Mouse (Mus musculus) heart, embryonic 15.5 days (tissue): ENCODE measurements around the gene Dcaf17. TPM values are rescaled to one million over a fixed set of nuclear protein-coding genes. Genes with fewer than 3 reads are reported as not detected.
A peak's percentile ranks its signal among the peaks of the same experiment; 100 is the strongest.

Experiments used
- ATAC-seq: fragments of 200-750 bp; cut with Nextera tagmentation; replicated peaks from 2 replicates; pipeline ENCODE4 v1.8.0; 2017; ENCODE audit warnings: low read depth, moderate TSS enrichment; ENCODE audit not compliant: insufficient number of reproducible peaks, insufficient read depth, low FRiP score
- H3K27ac ChIP-seq: fragments of 300-500 bp; sonication (generic); 2 replicates; pipeline ENCODE4 v1.5.1; 2015; ENCODE audit warnings: mild to moderate bottlenecking, inconsistent platforms
- H3K27me3 ChIP-seq: fragments of 300-500 bp; sonication (generic); 2 replicates; pipeline ENCODE4 v1.6.1; 2015; ENCODE audit warnings: inconsistent platforms
- H3K36me3 ChIP-seq: fragments of 300-500 bp; sonication (generic); 2 replicates; pipeline ENCODE4 v1.6.1; 2015; ENCODE audit warnings: mild to moderate bottlenecking, inconsistent platforms
- H3K4me1 ChIP-seq: fragments of 300-500 bp; sonication (generic); replicated peaks from 2 replicates; pipeline ENCODE4 v1.6.1; 2015; ENCODE audit warnings: inconsistent platforms
- H3K4me2 ChIP-seq: fragments of 300-500 bp; sonication (generic); 2 replicates; pipeline ENCODE4 v1.6.1; 2015; ENCODE audit warnings: inconsistent platforms, mild to moderate bottlenecking, moderate library complexity
- H3K4me3 ChIP-seq: fragments of 300-500 bp; sonication (generic); 2 replicates; pipeline ENCODE4 v1.5.1; 2015; ENCODE audit warnings: mild to moderate bottlenecking, inconsistent platforms
- H3K9ac ChIP-seq: fragments of 300-500 bp; sonication (generic); 2 replicates; pipeline ENCODE4 v1.6.1; 2015; ENCODE audit warnings: mild to moderate bottlenecking, inconsistent platforms
- H3K9me3 ChIP-seq: fragments of 300-500 bp; sonication (generic); replicated peaks from 2 replicates; pipeline ENCODE4 v1.6.1; 2016; ENCODE audit warnings: inconsistent platforms
- WGBS: fragments of 180-500 bp; shearing (Covaris S2); methylation state at CpG from one replicate; pipeline ENCODE4 v1.1.7; 2015; ENCODE audit warnings: mixed read lengths; 5-methylcytosine and 5-hydroxymethylcytosine counted together
- polyA plus RNA-seq: library from polyadenylated mRNA; unstranded; fragments of >200 nt; fragmentation: Nextera tagmentation; extraction: Ambion mirVana; gene quantifications from 2 replicates; pipeline ENCODE4 v1.2.1, GENCODE M21; 2015

Gene Dcaf17
- polyA plus RNA-seq, 1 experiment from 2014 or later, result 18.5 TPM

- H3K36me3 ChIP-seq, result peaks cover 4% of the 10 kb centered on the region; the same call in 1 of the 2 replicates
- 64% methylated on average over 4 of the region's 4 CpGs for WGBS
- no peaks in the 10 kb centered on the region for H3K9me3 ChIP-seq
- H3K27me3 ChIP-seq, result no peaks in the 10 kb centered on the region
- H3K27ac ChIP-seq, result no peak overlapping the region
- H3K9ac ChIP-seq, result no peak overlapping the region
- H3K4me1 ChIP-seq, result no peaks in the 10 kb centered on the region
- no peak overlapping the region for H3K4me3 ChIP-seq
- no peak overlapping the region for H3K4me2 ChIP-seq
- ATAC-seq, result no peak
These were observed 48.2 kb downstream of the Dcaf17 start for GRCm38 (mm10) chr2:71103292-71103680.

GRCm38 (mm10) chr2:71104696-71105095 is 49.6 kb downstream of the Dcaf17 start:
- H3K4me1 ChIP-seq, result no peaks in the 10 kb centered on the region
- no peak for ATAC-seq
- no peaks in the 10 kb centered on the region for H3K9me3 ChIP-seq
- no peaks in the 10 kb centered on the region for H3K27me3 ChIP-seq
- peaks cover 4% of the 10 kb centered on the region; the same call in 1 of the 2 replicates for H3K36me3 ChIP-seq
- H3K27ac ChIP-seq, result no peak overlapping the region
- H3K4me3 ChIP-seq, result no peak overlapping the region
- H3K9ac ChIP-seq, result no peak overlapping the region
- WGBS, result 63% methylated on average over 3 of the region's 3 CpGs
- H3K4me2 ChIP-seq, result no peak overlapping the region

DNA sequence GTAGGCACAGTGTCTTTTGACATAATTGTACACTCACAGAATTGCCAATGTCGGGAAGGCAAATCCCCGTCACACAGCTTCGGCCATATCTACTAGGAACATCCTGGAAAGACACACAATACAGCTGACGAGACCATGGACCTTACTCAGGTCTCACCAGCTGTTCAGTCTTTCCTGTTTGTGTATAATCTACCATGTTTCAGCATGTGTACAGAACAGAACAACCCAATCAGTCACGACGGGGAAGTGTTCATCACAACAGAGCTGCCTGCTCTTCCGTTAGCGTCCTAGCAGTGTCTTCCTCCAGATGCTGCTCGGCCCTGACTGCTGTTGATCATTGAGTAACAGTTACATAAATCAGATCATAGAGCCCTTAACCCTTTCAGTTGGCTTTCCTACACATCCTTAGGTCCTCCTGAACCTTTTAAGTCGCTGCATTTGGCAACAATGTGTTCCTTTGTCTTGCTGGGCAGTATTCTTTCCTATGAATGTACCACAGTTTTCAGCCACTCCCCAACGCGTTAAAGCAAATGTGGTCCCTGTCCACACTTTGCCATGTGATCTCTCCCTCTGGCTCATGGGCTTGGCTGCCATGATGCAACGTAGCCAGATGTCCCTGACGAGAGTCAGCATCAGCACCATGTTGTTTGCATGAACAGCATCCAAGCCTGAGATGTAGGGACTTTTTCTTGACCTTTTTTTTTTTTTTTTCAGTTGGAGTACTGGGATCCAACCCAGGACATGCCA is 50.5 kb downstream of the Dcaf17 start:
- Histone ChIP-seq H3K27me3 (no peaks in the 10 kb centered on the region), H3K4me2 (no peak overlapping the region), H3K27ac (no peak overlapping the region), H3K4me1 (no peaks in the 10 kb centered on the region), H3K9me3 (no peaks in the 10 kb centered on the region), H3K4me3 (no peak overlapping the region), H3K36me3 (peaks cover under 1% of the 10 kb centered on the region; the same call in 1 of the 2 replicates), H3K9ac (no peak overlapping the region)
- WGBS, result 67% methylated on average over 14 of the region's 14 CpGs
- no peak for ATAC-seq

DNA sequence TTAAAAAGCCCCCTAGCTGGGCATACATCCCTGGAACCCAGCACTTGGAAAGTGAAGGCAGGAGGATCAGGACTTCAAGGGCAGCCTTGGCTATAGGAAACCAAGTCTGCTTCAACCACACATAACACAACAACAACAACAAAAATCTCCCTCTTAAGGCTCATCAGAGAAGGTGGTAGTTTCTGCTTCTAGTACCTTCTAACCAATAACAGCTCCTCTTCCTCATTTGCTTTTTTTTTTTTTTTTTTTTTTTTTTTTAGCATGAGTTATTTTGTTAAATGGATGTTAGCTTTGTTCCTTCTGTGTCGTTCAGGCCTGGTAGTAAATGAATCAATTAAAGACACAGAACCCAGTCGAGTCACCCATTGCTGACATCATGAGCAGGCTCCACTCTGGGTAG is 52.1 kb downstream of the Dcaf17 start:
- no peak overlapping the region for H3K27ac ChIP-seq
- H3K27me3 ChIP-seq, result no peaks in the 10 kb centered on the region
- no peaks in the 10 kb centered on the region for H3K9me3 ChIP-seq
- no peaks in the 10 kb centered on the region for H3K4me1 ChIP-seq
- H3K36me3 ChIP-seq, result no peaks in the 10 kb centered on the region
- H3K9ac ChIP-seq, result no peak overlapping the region
- H3K4me2 ChIP-seq, result no peak overlapping the region
- no peak for ATAC-seq
- H3K4me3 ChIP-seq, result no peak overlapping the region
- WGBS, result 69% methylated on average over 2 of the region's 2 CpGs

GRCm38 (mm10) chr2:71108541-71108940 is 53.4 kb downstream of the Dcaf17 start:
- Histone ChIP-seq H3K4me1 (no peaks in the 10 kb centered on the region), H3K9me3 (no peaks in the 10 kb centered on the region), H3K27ac (no peak overlapping the region), H3K4me3 (no peak overlapping the region), H3K27me3 (no peaks in the 10 kb centered on the region), H3K36me3 (no peaks in the 10 kb centered on the region), H3K4me2 (no peak overlapping the region), H3K9ac (no peak overlapping the region)
- ATAC-seq, result no peak
- 76% methylated on average over 3 of the region's 3 CpGs for WGBS

- WGBS, result 52% methylated on average over 6 of the region's 6 CpGs
- no peaks in the 10 kb centered on the region for H3K36me3 ChIP-seq
- H3K4me3 ChIP-seq, result no peak overlapping the region
These were observed 58.5 kb downstream of the Dcaf17 start for GRCm38 (mm10) chr2:71113489-71114171.

GRCm38 (mm10) chr2:71116151-71116550 is 61.0 kb downstream of the Dcaf17 start:
- Histone ChIP-seq H3K27me3 (peaks cover 29% of the 10 kb centered on the region), H3K4me1 (peaks cover 17% of the 10 kb centered on the region), H3K4me2 (no peak overlapping the region), H3K9ac (no peak overlapping the region), H3K36me3 (no peaks in the 10 kb centered on the region), H3K9me3 (no peaks in the 10 kb centered on the region), H3K4me3 (no peak overlapping the region), H3K27ac (no peak overlapping the region)
- no peak for ATAC-seq
- WGBS, result 91% methylated on average over 4 of the region's 4 CpGs

More at GRCm38 (mm10) chr2:71113489-71114171, 58.5 kb downstream of the Dcaf17 start:
- ATAC-seq, result no peak
- H3K27ac ChIP-seq, result no peak overlapping the region
- H3K4me1 ChIP-seq, result peaks cover 14% of the 10 kb centered on the region
- H3K9me3 ChIP-seq, result no peaks in the 10 kb centered on the region
- H3K4me2 ChIP-seq, result no peak overlapping the region
- H3K9ac ChIP-seq, result no peak overlapping the region
- peaks cover 14% of the 10 kb centered on the region for H3K27me3 ChIP-seq

DNA sequence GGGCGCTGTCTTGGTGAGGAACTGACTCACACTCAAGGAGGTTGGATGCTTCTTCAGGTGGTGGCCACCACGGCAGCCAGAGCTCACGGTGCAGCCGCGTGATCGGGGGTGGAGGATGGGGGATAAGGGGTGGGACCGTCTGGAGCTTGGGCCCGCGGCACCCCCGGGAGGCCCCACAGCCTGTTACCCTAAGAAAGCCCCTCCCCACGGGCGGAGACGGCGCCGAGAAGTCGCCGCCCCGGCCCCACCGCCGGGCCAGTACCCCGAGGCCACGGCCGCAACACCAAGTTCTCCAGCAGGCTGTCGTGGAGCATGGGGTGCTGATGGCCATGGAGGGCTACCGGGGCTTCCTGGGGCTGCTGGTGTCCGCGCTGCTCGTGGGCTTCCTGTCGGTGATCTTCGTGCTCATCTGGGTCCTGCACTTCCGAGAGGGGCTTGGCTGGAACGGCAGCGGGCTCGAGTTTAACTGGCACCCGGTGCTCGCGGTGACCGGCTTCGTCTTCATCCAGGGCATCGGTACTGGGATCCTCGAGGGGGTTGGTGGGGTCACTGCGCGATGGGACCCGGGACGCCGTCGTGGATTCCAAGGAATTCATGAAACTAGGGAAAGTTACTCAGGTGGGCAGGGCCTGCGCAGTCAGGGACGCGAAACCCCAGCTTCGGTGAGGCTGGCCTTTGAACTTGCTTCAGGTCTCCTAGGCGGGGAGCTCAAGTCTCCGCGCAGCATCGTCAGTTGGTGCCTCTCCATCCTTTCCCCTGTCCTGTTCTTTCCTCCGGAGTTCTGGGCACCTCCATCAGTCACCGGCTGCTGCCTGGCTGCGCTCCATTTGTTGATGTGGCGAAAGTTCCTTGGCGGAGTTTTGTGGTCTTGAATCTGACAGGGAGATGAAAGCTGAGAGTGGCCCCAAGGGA is 62.9 kb downstream of the Dcaf17 start, which contains the start of gene Cybrd1:
Gene Cybrd1, plus strand, starts transcription at position 127 of the 912 bp plus-strand sequence.
- H3K4me3 ChIP-seq, result peak within 1 kb of the TSS; percentile 53
- peak within 1 kb of the TSS; percentile 54 for H3K9ac ChIP-seq
- under 1% methylated on average over 60 of the region's 60 CpGs for WGBS
- H3K27ac ChIP-seq, result no peak within 1 kb of the TSS
- peak; percentile 58; the same call in 1 of the 2 replicates for ATAC-seq
- H3K4me2 ChIP-seq, result peak within 1 kb of the TSS; percentile 96
- peaks cover 29% of the 10 kb centered on the region for H3K27me3 ChIP-seq
- H3K9me3 ChIP-seq, result no peaks in the 10 kb centered on the region
- H3K4me1 ChIP-seq, result peaks cover 17% of the 10 kb centered on the region
- H3K36me3 ChIP-seq, result no peaks in the 10 kb centered on the region

DNA sequence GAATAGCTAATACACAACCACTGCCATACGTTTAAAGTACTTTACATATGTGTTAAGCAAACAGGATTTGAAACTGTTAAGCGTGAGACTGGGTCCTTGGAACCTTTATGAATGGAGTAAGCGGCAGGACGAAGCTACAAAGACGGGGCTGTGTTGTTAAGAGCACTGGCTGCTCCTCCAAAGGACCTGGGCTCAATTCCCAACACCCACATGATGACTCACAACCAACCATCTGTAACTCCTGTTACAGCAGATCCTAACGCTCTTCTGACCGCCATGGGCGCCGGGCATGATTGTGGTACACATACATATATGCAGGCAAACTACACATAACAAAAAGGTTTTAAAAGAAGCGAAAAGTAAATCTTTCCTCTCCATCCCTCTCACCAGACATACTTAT is 65.7 kb downstream of the Dcaf17 start:
- no peak for ATAC-seq

GRCm38 (mm10) chr2:71121406-71121805 is 66.3 kb downstream of the Dcaf17 start:
- Histone ChIP-seq H3K4me3 (no peak overlapping the region), H3K4me2 (no peak overlapping the region), H3K9ac (no peak overlapping the region), H3K9me3 (no peaks in the 10 kb centered on the region), H3K27ac (no peak overlapping the region), H3K36me3 (no peaks in the 10 kb centered on the region), H3K4me1 (peaks cover 22% of the 10 kb centered on the region), H3K27me3 (peaks cover 29% of the 10 kb centered on the region)
- 57% methylated on average over 5 of the region's 5 CpGs for WGBS
- no peak for ATAC-seq

More for the DNA sequence above, 65.7 kb downstream of the Dcaf17 start:
- H3K4me3 ChIP-seq, result no peak overlapping the region
- H3K4me2 ChIP-seq, result no peak overlapping the region
- peaks cover 22% of the 10 kb centered on the region for H3K4me1 ChIP-seq
- H3K9me3 ChIP-seq, result no peaks in the 10 kb centered on the region
- no peak overlapping the region for H3K27ac ChIP-seq
- 86% methylated on average over 10 of the region's 10 CpGs for WGBS
- no peaks in the 10 kb centered on the region for H3K36me3 ChIP-seq
- H3K9ac ChIP-seq, result no peak overlapping the region
- peaks cover 29% of the 10 kb centered on the region for H3K27me3 ChIP-seq
